ENCODE assay signal across 10 mouse cellular contexts in the genomic region with DNA sequence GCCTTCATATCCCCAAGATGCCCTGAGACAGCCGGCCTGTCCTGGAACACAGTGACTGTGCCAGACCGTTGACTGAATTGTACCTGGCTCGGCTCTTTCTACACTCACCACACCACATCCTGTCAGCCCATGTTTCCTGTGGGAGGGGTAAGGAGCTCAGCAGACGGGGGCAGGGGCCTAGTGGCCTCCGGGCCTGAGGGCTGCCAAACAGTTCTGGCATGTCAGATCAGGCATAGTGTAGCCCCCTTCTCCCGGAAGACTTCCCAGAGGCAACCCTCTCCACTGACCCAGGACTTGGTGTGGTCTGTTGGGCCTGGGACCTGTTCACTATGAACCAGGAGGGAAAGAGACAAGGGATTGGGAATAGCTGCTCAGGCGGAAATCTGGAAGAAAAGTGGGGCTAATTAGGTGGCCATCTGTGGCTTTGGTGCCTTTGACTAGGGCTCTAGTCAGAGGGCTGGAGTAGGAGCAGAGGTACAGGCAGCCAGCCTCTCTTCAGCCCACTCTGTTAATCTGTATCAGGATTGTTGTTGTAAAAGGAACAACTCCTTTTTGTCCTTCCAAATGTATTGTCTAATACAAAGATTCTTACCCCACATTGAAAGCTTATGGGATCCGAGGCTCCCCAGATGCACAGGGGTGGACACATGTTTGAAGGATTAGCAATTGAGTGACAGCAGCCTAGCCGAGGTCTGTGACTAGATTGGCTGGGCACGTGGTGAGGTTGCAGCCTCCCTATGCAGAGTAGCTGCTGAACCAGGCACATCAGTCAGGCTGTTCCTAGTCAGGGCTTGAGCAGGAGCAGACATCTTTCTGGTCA. TPM values are rescaled to one million over a fixed set of nuclear protein-coding genes. Genes with fewer than 3 reads are reported as not detected.
A peak's percentile ranks its signal among the peaks of the same experiment; 100 is the strongest.
DNase-seq lines count a peak whose midpoint lies in the region; ATAC-seq and TF ChIP-seq lines count a peak whose summit lies in the region.
"Had no signal": no experiment of that assay in that cellular context is flagged by ENCODE, and none has a peak within 500 bp of the region (broad histone marks: within the 10 kb centered on the region; RNA-seq: fewer than 3 reads in every experiment).

No protein-coding gene starts in this region.

- H3K27me3 ChIP-seq in limb, embryonic 12.5 days, result no peaks in the 10 kb centered on the region

- no peak for ATAC-seq in limb, embryonic 12.5 days (ENCODE audit: insufficient number of reproducible peaks, insufficient read depth, low FRiP score, low TSS enrichment, low read depth)

- H3K4me2 ChIP-seq in limb, embryonic 12.5 days, result no peak overlapping the region

- peak; percentile 57 for TF ChIP-seq POLR2A in bone marrow, adult 2 months (IDR thresholded peaks at IDR 0.05; ENCODE audit: borderline replicate concordance, control insufficient read depth, low read depth, low read length)

- no peaks in the 10 kb centered on the region for H3K9me3 ChIP-seq in limb, embryonic 12.5 days

- H3K4me3 ChIP-seq in bone marrow, adult 2 months (replicated peaks; ENCODE audit: control insufficient read depth, low read depth, low read length), result peak overlapping the region; percentile 62
- no peak overlapping the region for H3K4me3 ChIP-seq in limb, embryonic 12.5 days (replicated peaks)
- H3K4me3 ChIP-seq: erythroblast, embryonic 14.5 days had no signal

- 6% methylated on average over 10 of the region's 10 CpGs for WGBS in bone marrow, adult 2 months
- WGBS in limb, embryonic 12.5 days, result 47% methylated on average over 10 of the region's 10 CpGs

- H3K4me1 ChIP-seq in bone marrow, adult 2 months (ENCODE audit: control insufficient read depth, insufficient read depth, low read length), result peaks cover 7% of the 10 kb centered on the region
- H3K4me1 ChIP-seq in limb, embryonic 12.5 days (replicated peaks), result peaks cover 13% of the 10 kb centered on the region

- no peaks in the 10 kb centered on the region for H3K36me3 ChIP-seq in limb, embryonic 12.5 days

- H3K27ac ChIP-seq in bone marrow, adult 2 months (ENCODE audit: control insufficient read depth, insufficient read depth, low read depth, low read length, poor library complexity), result peak overlapping the region; percentile 98
- H3K27ac ChIP-seq in limb, embryonic 12.5 days, result peak overlapping the region; percentile 24; the same call in 1 of the 2 replicates

- no peak for TF ChIP-seq CTCF in bone marrow, adult 2 months (IDR thresholded peaks at IDR 0.05; ENCODE audit: control insufficient read depth, insufficient read depth, low read length)

- DNase-seq in cerebellum, adult 11-12 months, result peak; percentile 68
- DNase-seq in cerebellum, adult 11 months, result no peak
- DNase-seq in natural killer cell, adult 2 months (ENCODE audit: low spot score in 2 of 2), result peak; percentile 78 to 80
- DNase-seq in adrenal gland, postnatal 36 days, result no peak
- no peak for DNase-seq in left cerebral cortex, adult 8-10 months (ENCODE audit: low spot score in 2 of 2)
- no peak for DNase-seq in layer of hippocampus, adult 11-12 months (ENCODE audit: low spot score)

- H3K9ac ChIP-seq in limb, embryonic 12.5 days (replicated peaks), result peak overlapping the region; percentile 12; the same call in 1 of the 2 replicates

RNA-seq across cellular contexts. Expression of gene Ptgds, which starts 3.8 kb away (rescaled TPM):
- 9.3 TPM in 1 of 2 replicates, not detected in the other for polyA plus RNA-seq in bone marrow, adult 2 months (2011; ENCODE audit: insufficient read depth, insufficient read length, low replicate concordance, missing spikeins)
- 0.35 and 0.50 TPM in 2 replicates for polyA plus RNA-seq in limb, embryonic 12.5 days (2016; fragmentation: Nextera tagmentation; extraction: Ambion mirVana)
- total RNA-seq in adrenal gland, postnatal 36 days (2021), result 1 to 10 TPM; 1.1 to 2.0 TPM
- total RNA-seq in left cerebral cortex, adult 8-10 months (2022), result 1,000 to 10,000 TPM; 1,862 to 2,386 (median 2,226) TPM
- polyA plus RNA-seq: erythroblast, embryonic 14.5 days had no signal

RNA-seq across cellular contexts. Expression of gene Paxx, which starts 5.1 kb away (rescaled TPM):
- 42.2 and 114 TPM in 2 replicates for polyA plus RNA-seq in bone marrow, adult 2 months (2011; ENCODE audit: insufficient read depth, insufficient read length, low replicate concordance, missing spikeins)
- polyA plus RNA-seq in limb, embryonic 12.5 days (2016; fragmentation: Nextera tagmentation; extraction: Ambion mirVana), result 23.2 and 23.6 TPM in 2 replicates
- total RNA-seq in adrenal gland, postnatal 36 days (2021), result 10 to 100 TPM; 32.3 to 34.2 TPM
- total RNA-seq in left cerebral cortex, adult 8-10 months (2022), result 10 to 100 TPM; 67.2 to 88.0 (median 78.1) TPM

RNA-seq across cellular contexts. Expression of gene Clic3, which starts 9.4 kb away (rescaled TPM):
- polyA plus RNA-seq in bone marrow, adult 2 months (2011; ENCODE audit: insufficient read depth, insufficient read length, low replicate concordance, missing spikeins), result not detected in 2 replicates
- polyA plus RNA-seq in limb, embryonic 12.5 days (2016; fragmentation: Nextera tagmentation; extraction: Ambion mirVana), result 0.68 and 1.0 TPM in 2 replicates
- not detected for total RNA-seq in adrenal gland, postnatal 36 days (2021)
- total RNA-seq in left cerebral cortex, adult 8-10 months (2022), result 1 to 10 TPM in 2 of 4 experiments, not detected in 2; 1.2 to 1.6 TPM
- polyA plus RNA-seq: erythroblast, embryonic 14.5 days had no signal

RNA-seq across cellular contexts. Expression of gene Lcn12, which starts 27.7 kb away (rescaled TPM):
- polyA plus RNA-seq in bone marrow, adult 2 months (2011; ENCODE audit: insufficient read depth, insufficient read length, low replicate concordance, missing spikeins), result not detected in 2 replicates
- not detected in 2 replicates for polyA plus RNA-seq in limb, embryonic 12.5 days (2016; fragmentation: Nextera tagmentation; extraction: Ambion mirVana)
- not detected for total RNA-seq in adrenal gland, postnatal 36 days (2021)
- total RNA-seq in left cerebral cortex, adult 8-10 months (2022), result not detected
- polyA plus RNA-seq: erythroblast, embryonic 14.5 days; neural tube, embryonic 14.5 days had no signal

RNA-seq across cellular contexts. Expression of gene Fbxw5, which starts 34.5 kb away (rescaled TPM):
- polyA plus RNA-seq in bone marrow, adult 2 months (2011; ENCODE audit: insufficient read depth, insufficient read length, low replicate concordance, missing spikeins), result 18.5 and 30.4 TPM in 2 replicates
- polyA plus RNA-seq in limb, embryonic 12.5 days (2016; fragmentation: Nextera tagmentation; extraction: Ambion mirVana), result 68.4 and 76.8 TPM in 2 replicates
- total RNA-seq in adrenal gland, postnatal 36 days (2021), result 10 to 100 TPM; 87.0 to 89.8 TPM
- total RNA-seq in left cerebral cortex, adult 8-10 months (2022), result 100 to 1,000 TPM; 105 to 121 (median 113) TPM

Comparison
In these comparisons a context has a peak if more than half of its experiments do, and no peak if none do; other contexts are left out.
1. DNase-seq: peak in cerebellum, adult 11-12 months (single experiment) and natural killer cell, adult 2 months (2 of 2); none in cerebellum, adult 11 months (single experiment), adrenal gland, postnatal 36 days (0 of 2), left cerebral cortex, adult 8-10 months (0 of 2) and layer of hippocampus, adult 11-12 months (single experiment).
2. RNA of gene Ptgds, which starts 3.8 kb away (total RNA-seq): 1,862 to 2,386 TPM in left cerebral cortex, adult 8-10 months; 1.1 to 2.0 TPM in adrenal gland, postnatal 36 days; every median in the first group is over 100 times any median in the second.